Mouse (Mus musculus) adrenal gland, postnatal 0 days (tissue): ENCODE measurements around the gene Gm17651. TPM values are rescaled to one million over a fixed set of nuclear protein-coding genes. Genes with fewer than 3 reads are reported as not detected.

Source experiments
- microRNA-seq: library from miRNA; unstranded; fragments of <30 nt; microRNA quantifications from one replicate; pipeline ENCODE4, GENCODE M21; 2016; ENCODE audit warnings: borderline replicate concordance; ENCODE audit not compliant: insufficient number of aligned reads
- polyA plus RNA-seq: library from polyadenylated mRNA; unstranded; fragments of >200 nt; fragmentation: Nextera tagmentation; extraction: Ambion mirVana; gene quantifications from 2 replicates; pipeline ENCODE4 v1.2.1, GENCODE M21; 2015

Gm17651 gene
- polyA plus RNA-seq: not detected in 2 replicates

GRCm38 (mm10) chr3:97674644-97675110 is at the start of gene Gm17651:
TSS of gene Gm17651 (minus strand) at chr3:97674694.

GRCm38 (mm10) chr3:97657655-97658411 is 16.7 kb downstream of the Gm17651 start, which contains the start of gene Prkab2:
TSS of gene Prkab2 (plus strand) at chr3:97658193.

GRCm38 (mm10) chr3:97628391-97629001 is 46.0 kb downstream of the Gm17651 start, which contains the start of gene Fmo5:
TSS of gene Fmo5 (plus strand) at chr3:97628804.

Small RNAs within 50 kb of the gene (microRNA-seq; reads per million reads assigned to microRNA genes)
- gene Mir7225: not detected

Other genes starting within 250 kb of the Gm17651 start
- gene Chd1l, start 64.5 kb downstream of the Gm17651 start, polyA plus RNA-seq: 8.8 and 13.0 TPM in 2 replicates
- gene Fmo5, start 45.9 kb downstream of the Gm17651 start, polyA plus RNA-seq: 7.7 and 7.8 TPM in 2 replicates
- gene Prkab2, start 16.5 kb downstream of the Gm17651 start, polyA plus RNA-seq: 3.5 and 3.7 TPM in 2 replicates
- 7.7 and 9.4 TPM in 2 replicates for gene Pde4dip, start 214.0 kb upstream of the Gm17651 start, polyA plus RNA-seq
- gene Sec22b, start 226.5 kb upstream of the Gm17651 start, polyA plus RNA-seq: 111 and 172 TPM in 2 replicates